Mouse (Mus musculus) v-Abl transformed pro-B cells (cell line): ENCODE results near the gene Epn3.

Experiments used
- in situ Hi-C, 2 experiments: fragments of 400-800 bp; cut with MboI; formaldehyde crosslinking; loops; one replicate each; pipeline ENCODE4 v1.15.1; 2025; ENCODE audit not compliant: unreplicated experiment in 2 of 2

Epn3 gene

GRCm38 (mm10) chr11:94499661-94500152 lies at the start of gene Epn3:
Epn3 (minus strand) TSS chr11:94499974.
- in situ Hi-C loops = no loop called here

GRCm38 (mm10) chr11:94548888-94549690 lies 49.3 kb upstream of the Epn3 start, which contains the start of gene Rsad1:
Rsad1 (minus strand) TSS chr11:94549255.
- in situ Hi-C loops = no loop called here

GRCm38 (mm10) chr11:94548041-94548784 lies 48.4 kb upstream of the Epn3 start:
- in situ Hi-C loops = no loop called here

- in situ Hi-C loops = no loop called here
These were observed 47.5 kb upstream of the Epn3 start for GRCm38 (mm10) chr11:94547271-94547670.

GRCm38 (mm10) chr11:94546381-94546780 lies 46.6 kb upstream of the Epn3 start:
- in situ Hi-C loops = no loop called here

GRCm38 (mm10) chr11:94544422-94544821 lies 44.6 kb upstream of the Epn3 start:
- in situ Hi-C loops = no loop called here

GRCm38 (mm10) chr11:94543932-94544331 lies 44.2 kb upstream of the Epn3 start:
- in situ Hi-C loops = no loop called here

- in situ Hi-C loops = no loop called here
These were observed 43.6 kb upstream of the Epn3 start for GRCm38 (mm10) chr11:94543344-94543743.

GRCm38 (mm10) chr11:94542400-94542799 lies 42.6 kb upstream of the Epn3 start:
- in situ Hi-C loops = no loop called here

GRCm38 (mm10) chr11:94539761-94540160 lies 40.0 kb upstream of the Epn3 start:
- in situ Hi-C loops = no loop called here

- in situ Hi-C loops = no loop called here
These were observed 39.0 kb upstream of the Epn3 start for GRCm38 (mm10) chr11:94538733-94539292.

GRCm38 (mm10) chr11:94533171-94533570 lies 33.4 kb upstream of the Epn3 start:
- in situ Hi-C loops = no loop called here

GRCm38 (mm10) chr11:94528879-94529278 lies 29.1 kb upstream of the Epn3 start:
- in situ Hi-C loops = no loop called here

GRCm38 (mm10) chr11:94526171-94526879 lies 26.6 kb upstream of the Epn3 start:
- in situ Hi-C loops = no loop called here

- in situ Hi-C loops = no loop called here
These were observed 21.6 kb upstream of the Epn3 start, which contains the start of gene Mycbpap for GRCm38 (mm10) chr11:94521219-94521843. Mycbpap (minus strand) TSS chr11:94521742.

- in situ Hi-C loops = no loop called here
These were observed 13.7 kb upstream of the Epn3 start for GRCm38 (mm10) chr11:94513452-94513851.

GRCm38 (mm10) chr11:94508976-94509375 lies 9.2 kb upstream of the Epn3 start:
- in situ Hi-C loops = no loop called here

GRCm38 (mm10) chr11:94501482-94501881 lies 1.7 kb upstream of the Epn3 start:
- in situ Hi-C loops = no loop called here

- in situ Hi-C loops = no loop called here
These were observed 588 bp upstream of the Epn3 start for GRCm38 (mm10) chr11:94500362-94500761.

GRCm38 (mm10) chr11:94499035-94499434 lies 739 bp downstream of the Epn3 start:
- in situ Hi-C loops = no loop called here
